Mouse (Mus musculus) limb, embryonic 14.5 days (tissue): ENCODE measurements around the gene S100a2. TPM values are rescaled to one million over a fixed set of nuclear protein-coding genes. Genes with fewer than 3 reads are reported as not detected.

Experiments
- ATAC-seq: fragments of 200-750 bp; cut with Nextera tagmentation; 2 replicates; pipeline ENCODE4 v1.8.0; 2017; ENCODE audit warnings: low read depth, moderate number of reproducible peaks, moderate TSS enrichment; ENCODE audit not compliant: low FRiP score
- DNase-seq: peaks from one replicate; pipeline ENCODE4 v3.0.0-alpha.2; 2015; ENCODE audit warnings: low spot score
- H3K27ac ChIP-seq: fragments of 300-500 bp; sonication (generic); replicated peaks from 2 replicates; pipeline ENCODE4 v1.5.1; 2014; ENCODE audit warnings: low read depth, mild to moderate bottlenecking, low read length, moderate library complexity, mixed read lengths
- H3K27me3 ChIP-seq: fragments of 300-500 bp; sonication (generic); 2 replicates; pipeline ENCODE4 v1.6.1; 2014; ENCODE audit warnings: low read length, mixed read lengths; ENCODE audit not compliant: control insufficient read depth, insufficient read depth
- H3K36me3 ChIP-seq: fragments of 300-500 bp; sonication (generic); 2 replicates; pipeline ENCODE4 v1.6.1; 2014; ENCODE audit warnings: mild to moderate bottlenecking, low read length, moderate library complexity, mixed read lengths; ENCODE audit not compliant: control insufficient read depth, insufficient read depth
- H3K4me1 ChIP-seq: fragments of 300-500 bp; sonication (generic); 2 replicates; pipeline ENCODE4 v1.6.1; 2014; ENCODE audit warnings: antibody characterized with exemption, low read length, mixed read lengths; ENCODE audit not compliant: control insufficient read depth, insufficient read depth
- H3K4me2 ChIP-seq: fragments of 300-500 bp; sonication (generic); replicated peaks from 2 replicates; pipeline ENCODE4 v1.6.1; 2014; ENCODE audit warnings: low read depth, mild to moderate bottlenecking, low read length, moderate library complexity; ENCODE audit not compliant: severe bottlenecking
- H3K4me3 ChIP-seq: fragments of 300-500 bp; sonication (generic); replicated peaks from 2 replicates; pipeline ENCODE4 v1.5.1; 2014; ENCODE audit warnings: low read length
- H3K9ac ChIP-seq: fragments of 300-500 bp; sonication (generic); 2 replicates; pipeline ENCODE4 v1.6.1; 2014; ENCODE audit warnings: mild to moderate bottlenecking, low read depth, low read length, moderate library complexity; ENCODE audit not compliant: severe bottlenecking
- H3K9me3 ChIP-seq: fragments of 300-500 bp; sonication (generic); 2 replicates; pipeline ENCODE4 v1.6.1; 2016; ENCODE audit warnings: low read length; ENCODE audit not compliant: control insufficient read depth
- POLR2A ChIP-seq: fragments of 200-500 bp; IDR thresholded peaks from 2 replicates; pipeline ENCODE4 v1.8.0; 2012; ENCODE audit warnings: inconsistent platforms, mild to moderate bottlenecking, moderate library complexity, borderline replicate concordance; ENCODE audit not compliant: insufficient read depth, insufficient read length; ENCODE audit errors: extremely low read depth
- WGBS: fragments of 180-500 bp; shearing (Covaris S2); extraction: QIAGEN DNeasy Blood & Tissue Kit; methylation state at CpG from one replicate; pipeline ENCODE4 v1.1.7; 2014; 5-methylcytosine and 5-hydroxymethylcytosine counted together
- polyA plus RNA-seq, 2 experiments: library from polyadenylated mRNA; depleted of rRNA in 1 of 2; stranded (reverse) in 1 of 2; unstranded in 1 of 2; fragments of >200 nt; fragmentation: Nextera tagmentation in 1 of 2; extraction: Ambion mirVana in 1 of 2; gene quantifications; 2 replicates each; pipeline versions ENCODE4 v1.2.1 to v1.2.3; 2012 to 2014

S100a2 gene
- polyA plus RNA-seq, 2 experiments: not detected

- 71% methylated on average over 5 of the region's 5 CpGs for WGBS
- Histone ChIP-seq H3K27ac (no peak overlapping the region), H3K4me3 (no peak overlapping the region), H3K36me3 (no peaks in the 10 kb centered on the region), H3K9me3 (no peaks in the 10 kb centered on the region; the same call in 1 of the 2 replicates), H3K4me2 (no peak overlapping the region), H3K27me3 (no peaks in the 10 kb centered on the region), H3K9ac (no peak overlapping the region), H3K4me1 (no peaks in the 10 kb centered on the region)
- TF ChIP-seq POLR2A: no peak
- DNase-seq (no peak), ATAC-seq (no peak)
Measured at GRCm38 (mm10) chr3:90595556-90595955, 5.5 kb downstream of the S100a2 start.

GRCm38 (mm10) chr3:90596810-90597209 is 6.8 kb downstream of the S100a2 start:
- no peak for DNase-seq

GRCm38 (mm10) chr3:90597736-90598135 is 7.7 kb downstream of the S100a2 start:
- no peaks in the 10 kb centered on the region for H3K27me3 ChIP-seq
- no peaks in the 10 kb centered on the region; the same call in 1 of the 2 replicates for H3K9me3 ChIP-seq
- no peak overlapping the region for H3K9ac ChIP-seq
- H3K4me2 ChIP-seq: no peak overlapping the region
- no peaks in the 10 kb centered on the region for H3K4me1 ChIP-seq
- ATAC-seq (no peak), DNase-seq (no peak)
- TF ChIP-seq POLR2A: no peak
- no peak overlapping the region for H3K4me3 ChIP-seq
- H3K27ac ChIP-seq: no peak overlapping the region
- 41% methylated on average over 6 of the region's 6 CpGs for WGBS
- H3K36me3 ChIP-seq: no peaks in the 10 kb centered on the region

More at GRCm38 (mm10) chr3:90596810-90597209, 6.8 kb downstream of the S100a2 start:
- no peak for TF ChIP-seq POLR2A
- Histone ChIP-seq H3K27me3 (no peaks in the 10 kb centered on the region), H3K4me3 (no peak overlapping the region), H3K9me3 (no peaks in the 10 kb centered on the region; the same call in 1 of the 2 replicates), H3K36me3 (no peaks in the 10 kb centered on the region), H3K27ac (no peak overlapping the region), H3K9ac (no peak overlapping the region), H3K4me2 (no peak overlapping the region), H3K4me1 (no peaks in the 10 kb centered on the region)
- ATAC-seq: no peak
- 87% methylated on average over 6 of the region's 6 CpGs for WGBS

- Histone ChIP-seq H3K36me3 (no peaks in the 10 kb centered on the region), H3K4me3 (no peak overlapping the region), H3K4me2 (no peak overlapping the region), H3K9ac (no peak overlapping the region), H3K27me3 (no peaks in the 10 kb centered on the region), H3K9me3 (no peaks in the 10 kb centered on the region; the same call in 1 of the 2 replicates), H3K4me1 (peaks cover 3% of the 10 kb centered on the region), H3K27ac (no peak overlapping the region)
- DNase-seq (no peak), ATAC-seq (no peak)
- 64% methylated on average over 4 of the region's 4 CpGs for WGBS
- no peak for TF ChIP-seq POLR2A
Measured at GRCm38 (mm10) chr3:90598212-90598611, 8.2 kb downstream of the S100a2 start.

- no peak for ATAC-seq
- Histone ChIP-seq H3K27me3 (no peaks in the 10 kb centered on the region), H3K9ac (no peak overlapping the region), H3K36me3 (no peaks in the 10 kb centered on the region), H3K4me1 (peaks cover 14% of the 10 kb centered on the region), H3K27ac (no peak overlapping the region), H3K9me3 (no peaks in the 10 kb centered on the region), H3K4me2 (no peak overlapping the region), H3K4me3 (no peak overlapping the region)
- 63% methylated on average over 3 of the region's 3 CpGs for WGBS
- TF ChIP-seq POLR2A: no peak
- no peak for DNase-seq
Measured at GRCm38 (mm10) chr3:90599401-90599800, 9.4 kb downstream of the S100a2 start.

GRCm38 (mm10) chr3:90600036-90600435 is 10.0 kb downstream of the S100a2 start:
- H3K9me3 ChIP-seq: no peaks in the 10 kb centered on the region
- TF ChIP-seq POLR2A: no peak
- no peak overlapping the region for H3K4me3 ChIP-seq
- ATAC-seq (no peak), DNase-seq (no peak)
- H3K27me3 ChIP-seq: no peaks in the 10 kb centered on the region
- no peaks in the 10 kb centered on the region for H3K36me3 ChIP-seq
- no peak overlapping the region for H3K9ac ChIP-seq
- no peak overlapping the region for H3K27ac ChIP-seq
- 68% methylated on average over 6 of the region's 6 CpGs for WGBS
- peaks cover 20% of the 10 kb centered on the region for H3K4me1 ChIP-seq
- no peak overlapping the region for H3K4me2 ChIP-seq
